Mouse (Mus musculus) MEL (cell line): ENCODE measurements at regions not wholly inside any gene's neighbourhood (a gene's known extent, or its start where the extent isn't known, plus 50 kb on each side); places are given as distances from the start of the nearest gene placed in this dataset.

Experiments used
- DNase-seq: peaks from one replicate; pipeline ENCODE4 v3.0.0; 2011; ENCODE audit warnings: low read depth, low spot score
- H3K27ac ChIP-seq: 2 replicates; pipeline ENCODE4 v1.5.1; 2012; ENCODE audit warnings: low read depth, mild to moderate bottlenecking, control low read depth, low read length, moderate library complexity; ENCODE audit not compliant: control insufficient read depth
- H3K27me3 ChIP-seq, 2 experiments: fragments of 150-350 bp in 1 of 2; sonication (generic) in 1 of 2; 2 replicates each; pipeline ENCODE4 v1.6.1; 2012; ENCODE audit warnings: low read length in 2 of 2, mild to moderate bottlenecking in 2 of 2, improper control_type of control experiment in 1 of 2, moderate library complexity in 1 of 2; ENCODE audit not compliant: insufficient read depth in 2 of 2, control insufficient read depth in 1 of 2
- H3K36me3 ChIP-seq, 2 experiments: 2 replicates each; pipeline ENCODE4 v1.6.1; 2012 to 2014; ENCODE audit warnings: low read length in 2 of 2, improper control_type of control experiment in 1 of 2, inconsistent platforms in 1 of 2, mild to moderate bottlenecking in 1 of 2; ENCODE audit not compliant: insufficient read depth in 2 of 2, control insufficient read depth in 1 of 2
- H3K4me1 ChIP-seq, 2 experiments: fragments of 150-350 bp in 1 of 2; sonication (generic) in 1 of 2; 2 replicates each; pipeline ENCODE4 v1.6.1; 2012; ENCODE audit warnings: low read length in 2 of 2, improper control_type of control experiment in 1 of 2, mild to moderate bottlenecking in 1 of 2; ENCODE audit not compliant: insufficient read depth in 2 of 2, control insufficient read depth in 1 of 2
- H3K4me3 ChIP-seq, 2 experiments: fragments of 150-350 bp in 1 of 2; sonication (generic) in 1 of 2; 2 replicates each; pipeline ENCODE4 v1.5.1; 2012; ENCODE audit warnings: low read depth in 2 of 2, low read length in 2 of 2, mild to moderate bottlenecking in 2 of 2, moderate library complexity in 2 of 2, control low read depth in 1 of 2, improper control_type of control experiment in 1 of 2; ENCODE audit not compliant: control insufficient read depth in 1 of 2, insufficient read depth in 1 of 2
- H3K79me2 ChIP-seq: 2 replicates; pipeline ENCODE4 v1.6.1; 2012; ENCODE audit warnings: mild to moderate bottlenecking, low read length, moderate library complexity; ENCODE audit not compliant: control insufficient read depth, poor library complexity, insufficient read depth
- H3K9ac ChIP-seq: 2 replicates; pipeline ENCODE4 v1.6.1; 2012; ENCODE audit warnings: low read depth, mild to moderate bottlenecking, control low read depth, low read length, moderate library complexity; ENCODE audit not compliant: control insufficient read depth, poor library complexity, severe bottlenecking
- H3K9me3 ChIP-seq: fragments of 150-350 bp; sonication (generic); replicated peaks from 2 replicates; pipeline ENCODE4 v1.6.1; 2012; ENCODE audit warnings: mild to moderate bottlenecking, low read length, improper control_type of control experiment, moderate library complexity; ENCODE audit not compliant: insufficient read depth
- BHLHE40 ChIP-seq: IDR thresholded peaks from 2 replicates; pipeline ENCODE4 v1.6.1; 2012; ENCODE audit warnings: low read depth, mild to moderate bottlenecking, inconsistent platforms, low read length, improper control_type of control experiment, borderline replicate concordance
- CHD2 ChIP-seq: IDR thresholded peaks from 2 replicates; pipeline ENCODE4 v1.6.1; 2011; ENCODE audit warnings: low read length, improper control_type of control experiment
- CTCF ChIP-seq, 3 experiments: IDR thresholded peaks in 2 of 3; conservative IDR thresholded peaks in 1 of 3; 2 replicates each; pipeline ENCODE4 v1.5.1; 2011 to 2012; ENCODE audit warnings: low read length in 3 of 3, low read depth in 2 of 3, mild to moderate bottlenecking in 2 of 3, improper control_type of control experiment in 1 of 3, inconsistent platforms in 1 of 3, mixed read lengths in 1 of 3, moderate library complexity in 1 of 3; ENCODE audit not compliant: control insufficient read depth in 1 of 3, insufficient read depth in 1 of 3, poor library complexity in 1 of 3, severe bottlenecking in 1 of 3
- E2F4 ChIP-seq: IDR thresholded peaks from 2 replicates; pipeline ENCODE4 v1.6.1; 2011; ENCODE audit warnings: low read depth, low read length, improper control_type of control experiment, borderline replicate concordance
- ELF1 ChIP-seq: IDR thresholded peaks from 2 replicates; pipeline ENCODE4 v1.6.1; 2014; ENCODE audit warnings: low read depth, mild to moderate bottlenecking, inconsistent platforms, low read length, improper control_type of control experiment, moderate library complexity
- EP300 ChIP-seq, 2 experiments: IDR thresholded peaks; 2 replicates each; pipeline ENCODE4 v1.6.1; 2011; ENCODE audit warnings: improper control_type of control experiment in 2 of 2, low read length in 2 of 2, low read depth in 1 of 2, mild to moderate bottlenecking in 1 of 2
- ETS1 ChIP-seq: IDR thresholded peaks from 2 replicates; pipeline ENCODE4 v1.6.1; 2012; ENCODE audit warnings: low read depth, mild to moderate bottlenecking, inconsistent platforms, low read length, improper control_type of control experiment, moderate library complexity
- GABPA ChIP-seq: IDR thresholded peaks from 2 replicates; pipeline ENCODE4 v1.6.1; 2012; ENCODE audit warnings: low read depth, mild to moderate bottlenecking, inconsistent platforms, low read length, improper control_type of control experiment, moderate library complexity
- KAT2A ChIP-seq: conservative IDR thresholded peaks from 2 replicates; pipeline ENCODE4 v1.6.1; 2012; ENCODE audit warnings: low read depth, low read length, improper control_type of control experiment, inconsistent platforms
- MAFK ChIP-seq: IDR thresholded peaks from 2 replicates; pipeline ENCODE4 v1.6.1; 2011; ENCODE audit warnings: low read depth, mild to moderate bottlenecking, low read length, improper control_type of control experiment, borderline replicate concordance
- MAZ ChIP-seq: IDR thresholded peaks from 2 replicates; pipeline ENCODE4 v1.6.1; 2012; ENCODE audit warnings: low read depth, mild to moderate bottlenecking, inconsistent platforms, low read length, improper control_type of control experiment
- MXI1 ChIP-seq: IDR thresholded peaks from 2 replicates; pipeline ENCODE4 v1.6.1; 2011; ENCODE audit warnings: mild to moderate bottlenecking, low read depth, low read length, improper control_type of control experiment
- MYB ChIP-seq: IDR thresholded peaks from 2 replicates; pipeline ENCODE4 v1.6.1; 2011; ENCODE audit warnings: mild to moderate bottlenecking, low read depth, low read length, improper control_type of control experiment
- POLR2AphosphoS5 ChIP-seq: IDR thresholded peaks from 2 replicates; pipeline ENCODE4 v1.6.1; 2012; ENCODE audit warnings: low read depth, borderline replicate concordance, mild to moderate bottlenecking, inconsistent platforms, low read length, moderate library complexity, mixed read lengths
- RAD21 ChIP-seq: IDR thresholded peaks from 2 replicates; pipeline ENCODE4 v1.6.1; 2011; ENCODE audit warnings: mild to moderate bottlenecking, low read depth, low read length, improper control_type of control experiment
- SIN3A ChIP-seq: IDR thresholded peaks from 2 replicates; pipeline ENCODE4 v1.6.1; 2012; ENCODE audit warnings: low read length, improper control_type of control experiment, inconsistent platforms
- SMC3 ChIP-seq: IDR thresholded peaks from 2 replicates; pipeline ENCODE4 v1.6.1; 2011; ENCODE audit warnings: low read depth, low read length, improper control_type of control experiment
- TAL1 ChIP-seq: IDR thresholded peaks from 2 replicates; pipeline ENCODE4 v1.6.1; 2012; ENCODE audit warnings: mild to moderate bottlenecking, inconsistent platforms, low read length, moderate library complexity, mixed read lengths
- USF1 ChIP-seq: IDR thresholded peaks from 2 replicates; pipeline ENCODE4 v1.6.1; 2014; ENCODE audit warnings: low read depth, mild to moderate bottlenecking, inconsistent platforms, low read length, improper control_type of control experiment, moderate library complexity
- ZC3H11A ChIP-seq: IDR thresholded peaks from 2 replicates; pipeline ENCODE4 v1.6.1; 2012; ENCODE audit warnings: low read depth, mild to moderate bottlenecking, inconsistent platforms, low read length, improper control_type of control experiment
- ZKSCAN1 ChIP-seq: IDR thresholded peaks from 2 replicates; pipeline ENCODE4 v1.6.1; 2012; ENCODE audit warnings: low read depth, mild to moderate bottlenecking, inconsistent platforms, low read length, improper control_type of control experiment, moderate library complexity
- ZMIZ1 ChIP-seq: IDR thresholded peaks from 2 replicates; pipeline ENCODE4 v1.6.1; 2012; ENCODE audit warnings: low read depth, mild to moderate bottlenecking, inconsistent platforms, low read length, improper control_type of control experiment, moderate library complexity
- ZNF384 ChIP-seq: IDR thresholded peaks from 2 replicates; pipeline ENCODE4 v1.6.1; 2012; ENCODE audit warnings: low read depth, mild to moderate bottlenecking, inconsistent platforms, low read length, improper control_type of control experiment

DNA sequence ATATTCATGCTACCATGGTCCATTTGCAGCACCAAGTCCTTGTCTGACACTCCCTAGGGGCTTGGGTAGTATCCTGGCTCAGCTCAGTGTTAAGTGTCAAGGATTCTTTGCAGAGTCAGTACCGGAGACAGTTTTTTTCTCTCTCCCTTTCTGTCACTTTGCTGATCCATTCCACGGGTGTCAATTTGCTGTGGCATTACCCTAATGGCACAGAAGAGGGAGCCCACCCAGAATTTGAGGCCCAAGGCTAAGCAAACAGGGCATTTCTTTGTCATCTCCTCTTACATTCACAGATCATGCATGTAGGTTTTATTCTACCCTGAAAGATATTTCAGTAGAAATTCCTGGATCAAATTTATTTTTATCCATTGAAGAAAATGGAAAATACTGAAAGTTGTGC lies 146.4 kb upstream of the Tmem72 start:
- no peak overlapping the region for H3K27ac ChIP-seq
- H3K9ac ChIP-seq: no peak overlapping the region
- H3K4me1 ChIP-seq: no peaks in the 10 kb centered on the region
- no peaks in the 10 kb centered on the region for H3K27me3 ChIP-seq
- TF ChIP-seq ZMIZ1 (no peak), USF1 (no peak), MAFK (no peak), ZC3H11A (no peak), SMC3 (no peak), ELF1 (no peak), TAL1 (no peak), EP300 (IDR thresholded peaks at IDR 0.05; ENCODE audit: low read depth in 1 of 2, low read length in 2 of 2) (no peak), MYB (no peak), MXI1 (no peak), SIN3A (no peak), ETS1 (no peak), CTCF (IDR thresholded peaks at IDR 0.05 in 2 of 3, conservative IDR thresholded peaks at IDR 0.05 in 1 of 3; ENCODE audit: control insufficient read depth in 1 of 3, insufficient read depth in 1 of 3, low read depth in 2 of 3, low read length in 3 of 3, poor library complexity in 1 of 3, severe bottlenecking in 1 of 3) (no peak), MAZ (no peak), POLR2AphosphoS5 (no peak), CHD2 (no peak), GABPA (no peak), E2F4 (no peak)
- TF ChIP-seq, all 39 proteins: peak for 0
- Histone ChIP-seq H3K36me3 (no peaks in the 10 kb centered on the region), H3K4me3 (no peak overlapping the region), H3K9me3 (no peaks in the 10 kb centered on the region), H3K79me2 (no peaks in the 10 kb centered on the region)
- DNase-seq: no peak

DNA sequence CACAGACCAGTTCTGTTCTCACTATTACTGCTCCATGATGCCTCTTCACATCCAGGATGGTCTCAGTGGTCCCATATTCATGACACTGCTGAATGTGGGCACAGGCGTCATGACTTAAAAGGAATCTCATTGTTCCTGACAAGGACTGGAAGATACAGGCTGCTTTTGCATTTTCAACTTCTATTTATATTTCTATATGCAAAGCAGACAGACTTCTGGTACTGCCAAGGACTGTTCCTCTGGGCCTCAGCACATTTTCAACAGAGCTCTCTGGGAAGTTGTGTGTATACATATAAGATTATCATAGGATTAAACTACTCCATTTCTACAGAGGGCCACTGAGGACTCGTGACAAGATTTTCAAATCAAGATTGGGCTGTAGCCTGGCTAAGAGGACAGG lies 146.9 kb upstream of the Tmem72 start:
- H3K4me1 ChIP-seq: no peaks in the 10 kb centered on the region
- no peak overlapping the region for H3K9ac ChIP-seq
- no peak for DNase-seq
- H3K9me3 ChIP-seq: no peaks in the 10 kb centered on the region
- H3K36me3 ChIP-seq: no peaks in the 10 kb centered on the region
- no peak for TF ChIP-seq MYB
- no peak for TF ChIP-seq BHLHE40
- TF ChIP-seq RAD21: no peak
- no peak for TF ChIP-seq ZKSCAN1
- no peak for TF ChIP-seq ETS1
- TF ChIP-seq ZNF384: no peak
- no peak for TF ChIP-seq KAT2A
- TF ChIP-seq POLR2AphosphoS5: no peak
- no peak overlapping the region for H3K4me3 ChIP-seq
- no peaks in the 10 kb centered on the region for H3K79me2 ChIP-seq
- H3K27ac ChIP-seq: no peak overlapping the region
- no peaks in the 10 kb centered on the region for H3K27me3 ChIP-seq
